26 mouse cellular contexts compared by ENCODE assay signal in genomic region chr9:60739126-60739525, GRCm38 (mm10). TPM values are rescaled to one million over a fixed set of nuclear protein-coding genes. Genes with fewer than 3 reads are reported as not detected.
A peak's percentile ranks its signal among the peaks of the same experiment; 100 is the strongest.
DNase-seq lines count a peak whose midpoint lies in the region; ATAC-seq and TF ChIP-seq lines count a peak whose summit lies in the region.
"Had no signal": no experiment of that assay in that cellular context is flagged by ENCODE, and none has a peak within 500 bp of the region (broad histone marks: within the 10 kb centered on the region; RNA-seq: fewer than 3 reads in every experiment).

No protein-coding gene starts in this region.

- H3K27me3 ChIP-seq in forebrain, embryonic 14.5 days (replicated peaks; ENCODE audit: control insufficient read depth, insufficient read depth, low read length) = no peaks in the 10 kb centered on the region
- H3K27me3 ChIP-seq in forebrain, embryonic 10.5 days (ENCODE audit: poor library complexity, severe bottlenecking) = no peaks in the 10 kb centered on the region
- H3K27me3 ChIP-seq in hindbrain, postnatal 0 days (ENCODE audit: insufficient read depth, low read length) = no peaks in the 10 kb centered on the region
- no peaks in the 10 kb centered on the region for H3K27me3 ChIP-seq in hindbrain, embryonic 16.5 days (replicated peaks; ENCODE audit: control insufficient read depth, insufficient read depth, low read length)
- H3K27me3 ChIP-seq: embryonic facial prominence, embryonic 12.5 days; embryonic facial prominence, embryonic 15.5 days; forebrain, embryonic 15.5 days; hindbrain, embryonic 12.5 days; hindbrain, embryonic 15.5 days had no signal

- H3K9me3 ChIP-seq in forebrain, embryonic 14.5 days (replicated peaks; ENCODE audit: control insufficient read depth, low read length) = no peaks in the 10 kb centered on the region
- peaks cover 10% of the 10 kb centered on the region; the same call in 1 of the 2 replicates for H3K9me3 ChIP-seq in forebrain, embryonic 10.5 days
- no peaks in the 10 kb centered on the region for H3K9me3 ChIP-seq in hindbrain, postnatal 0 days (ENCODE audit: low read length)
- H3K9me3 ChIP-seq in hindbrain, embryonic 16.5 days (ENCODE audit: control insufficient read depth, low read length) = peaks cover 2% of the 10 kb centered on the region; the same call in 1 of the 2 replicates
- H3K9me3 ChIP-seq: embryonic facial prominence, embryonic 12.5 days; embryonic facial prominence, embryonic 15.5 days; forebrain, embryonic 15.5 days; hindbrain, embryonic 12.5 days; hindbrain, embryonic 15.5 days had no signal

- no peaks in the 10 kb centered on the region for H3K4me1 ChIP-seq in forebrain, embryonic 14.5 days (ENCODE audit: control insufficient read depth, insufficient read depth, low read length)
- peaks cover 5% of the 10 kb centered on the region; the same call in 1 of the 2 replicates for H3K4me1 ChIP-seq in forebrain, embryonic 10.5 days
- H3K4me1 ChIP-seq in hindbrain, postnatal 0 days (ENCODE audit: insufficient read depth, low read length) = no peaks in the 10 kb centered on the region
- H3K4me1 ChIP-seq in hindbrain, embryonic 16.5 days (ENCODE audit: control insufficient read depth, insufficient read depth, low read depth, low read length) = no peaks in the 10 kb centered on the region
- H3K4me1 ChIP-seq: hindbrain, embryonic 15.5 days had no signal

- no peak for ATAC-seq in forebrain, embryonic 14.5 days
- ATAC-seq in hindbrain, postnatal 0 days = no peak
- ATAC-seq in hindbrain, embryonic 16.5 days = no peak
- ATAC-seq: CD4-positive, CD25-positive, alpha-beta regulatory T cell, adult 4 months; forebrain, embryonic 15.5 days; inflammation-experienced regulatory T-cells, adult 6 months; intestine, postnatal 0 days had no signal

- H3K36me3 ChIP-seq in forebrain, embryonic 14.5 days (ENCODE audit: control insufficient read depth, insufficient read depth, low read length) = no peaks in the 10 kb centered on the region
- H3K36me3 ChIP-seq in forebrain, embryonic 10.5 days (replicated peaks) = no peaks in the 10 kb centered on the region
- peaks cover 10% of the 10 kb centered on the region; the same call in 1 of the 2 replicates for H3K36me3 ChIP-seq in hindbrain, postnatal 0 days (ENCODE audit: insufficient read depth, low read length)
- H3K36me3 ChIP-seq in hindbrain, embryonic 16.5 days (ENCODE audit: control insufficient read depth, insufficient read depth, low read length) = peaks cover 14% of the 10 kb centered on the region

- TF ChIP-seq CTCF in hindbrain, postnatal 0 days (IDR thresholded peaks at IDR 0.05; ENCODE audit: low read depth) = no peak

- no peak overlapping the region for H3K4me2 ChIP-seq in forebrain, embryonic 14.5 days (ENCODE audit: low read length)
- H3K4me2 ChIP-seq in hindbrain, postnatal 0 days (ENCODE audit: low read depth, low read length) = no peak overlapping the region
- no peak overlapping the region for H3K4me2 ChIP-seq in hindbrain, embryonic 16.5 days (ENCODE audit: low read length)
- H3K4me2 ChIP-seq: embryonic facial prominence, embryonic 12.5 days; embryonic facial prominence, embryonic 15.5 days; forebrain, embryonic 15.5 days; heart, embryonic 11.5 days; hindbrain, embryonic 12.5 days; hindbrain, embryonic 15.5 days had no signal

- DNase-seq in forebrain, embryonic 14.5 days (ENCODE audit: low spot score) = peak; percentile 66
- no peak for DNase-seq in forebrain, embryonic 10.5 days (ENCODE audit: extremely low spot score, low spot score)
- peak; percentile 10 for DNase-seq in hindbrain, postnatal 0 days (ENCODE audit: low spot score)
- peak; percentile 35 to 51 for DNase-seq in right cerebral cortex, postnatal 10 days (ENCODE audit: low spot score in 2 of 2)
- DNase-seq in right cerebral cortex, postnatal 14 days = no peak
- DNase-seq in kidney, postnatal 4 days = no peak
- DNase-seq: adrenal gland, adult 2 months; adrenal gland, postnatal 14 days; cerebellum, adult 18-20 months; cerebellum, adult 9-11 months; gastrocnemius, adult 2 months; gastrocnemius, postnatal 14 days; heart, adult 11 months; kidney, adult 2 months had no signal

- 71% methylated on average over 5 of the region's 5 CpGs for WGBS in forebrain, embryonic 14.5 days
- WGBS in forebrain, embryonic 10.5 days = 94% methylated on average over 5 of the region's 5 CpGs
- 76% methylated on average over 5 of the region's 5 CpGs for WGBS in hindbrain, postnatal 0 days
- WGBS in hindbrain, embryonic 16.5 days = 77% methylated on average over 5 of the region's 5 CpGs

- H3K27ac ChIP-seq in forebrain, embryonic 14.5 days (ENCODE audit: low read depth, low read length) = no peak overlapping the region
- no peak overlapping the region for H3K27ac ChIP-seq in forebrain, embryonic 10.5 days
- H3K27ac ChIP-seq in hindbrain, postnatal 0 days = no peak overlapping the region
- no peak overlapping the region for H3K27ac ChIP-seq in hindbrain, embryonic 16.5 days (ENCODE audit: low read depth, low read length)
- H3K27ac ChIP-seq: embryonic facial prominence, embryonic 12.5 days; embryonic facial prominence, embryonic 15.5 days; forebrain, embryonic 15.5 days; gastrocnemius, adult 2 months; hindbrain, embryonic 12.5 days; hindbrain, embryonic 15.5 days had no signal

- no peak overlapping the region for H3K4me3 ChIP-seq in forebrain, embryonic 14.5 days (ENCODE audit: low read depth, low read length)
- no peak overlapping the region for H3K4me3 ChIP-seq in forebrain, embryonic 10.5 days
- H3K4me3 ChIP-seq in hindbrain, postnatal 0 days (ENCODE audit: low read length) = no peak overlapping the region
- no peak overlapping the region for H3K4me3 ChIP-seq in hindbrain, embryonic 16.5 days (ENCODE audit: low read length)
- H3K4me3 ChIP-seq: embryonic facial prominence, embryonic 12.5 days; embryonic facial prominence, embryonic 15.5 days; forebrain, embryonic 15.5 days; gastrocnemius, adult 2 months; hindbrain, embryonic 12.5 days; hindbrain, embryonic 15.5 days had no signal

- H3K9ac ChIP-seq in forebrain, embryonic 14.5 days (ENCODE audit: low read length) = no peak overlapping the region
- H3K9ac ChIP-seq in hindbrain, postnatal 0 days (replicated peaks; ENCODE audit: low read length) = no peak overlapping the region
- H3K9ac ChIP-seq in hindbrain, embryonic 16.5 days (ENCODE audit: low read depth, low read length) = no peak overlapping the region
- H3K9ac ChIP-seq: embryonic facial prominence, embryonic 12.5 days; embryonic facial prominence, embryonic 15.5 days; forebrain, embryonic 15.5 days; hindbrain, embryonic 12.5 days; hindbrain, embryonic 15.5 days had no signal

RNA-seq across cellular contexts. Expression of gene Larp6, which starts 26.3 kb away (rescaled TPM):
- 5.9 and 7.8 TPM in 2 replicates for polyA plus RNA-seq in forebrain, embryonic 14.5 days (2014; fragmentation: Nextera tagmentation; extraction: Ambion mirVana)
- 0.74 and 0.82 TPM in 2 replicates for polyA plus RNA-seq in forebrain, embryonic 10.5 days (2016; fragmentation: Nextera tagmentation; extraction: Ambion mirVana)
- 33.4 and 38.2 TPM in 2 replicates for total RNA-seq in hindbrain, postnatal 0 days (2014; rRNA removed)
- 23.8 and 26.0 TPM in 2 replicates for polyA plus RNA-seq in hindbrain, postnatal 0 days (2015; fragmentation: Nextera tagmentation; extraction: Ambion mirVana)
- polyA plus RNA-seq in hindbrain, embryonic 16.5 days (2015; fragmentation: Nextera tagmentation; extraction: Ambion mirVana) = 23.3 and 25.2 TPM in 2 replicates
- total RNA-seq: common myeloid progenitor, adult 5-6 weeks; MEL had no signal
- polyA plus RNA-seq: CD4-positive, CD25-positive, alpha-beta regulatory T cell, adult 4 months; inflammation-experienced regulatory T-cells, adult 6 months had no signal

RNA-seq across cellular contexts. Expression of gene Lrrc49, which starts 51.2 kb away (rescaled TPM):
- polyA plus RNA-seq in forebrain, embryonic 14.5 days (2014; fragmentation: Nextera tagmentation; extraction: Ambion mirVana) = 72.3 and 78.7 TPM in 2 replicates
- polyA plus RNA-seq in forebrain, embryonic 10.5 days (2016; fragmentation: Nextera tagmentation; extraction: Ambion mirVana) = 29.7 and 31.7 TPM in 2 replicates
- total RNA-seq in hindbrain, postnatal 0 days (2014; rRNA removed) = 48.6 and 50.0 TPM in 2 replicates
- polyA plus RNA-seq in hindbrain, postnatal 0 days (2015; fragmentation: Nextera tagmentation; extraction: Ambion mirVana) = 71.1 and 71.9 TPM in 2 replicates
- polyA plus RNA-seq in hindbrain, embryonic 16.5 days (2015; fragmentation: Nextera tagmentation; extraction: Ambion mirVana) = 78.3 and 81.4 TPM in 2 replicates

RNA-seq across cellular contexts. Expression of gene Uaca, which starts 55.2 kb away (rescaled TPM):
- polyA plus RNA-seq in forebrain, embryonic 14.5 days (2014; fragmentation: Nextera tagmentation; extraction: Ambion mirVana) = 12.5 and 13.5 TPM in 2 replicates
- polyA plus RNA-seq in forebrain, embryonic 10.5 days (2016; fragmentation: Nextera tagmentation; extraction: Ambion mirVana) = 32.5 and 33.1 TPM in 2 replicates
- 5.8 and 7.4 TPM in 2 replicates for total RNA-seq in hindbrain, postnatal 0 days (2014; rRNA removed)
- polyA plus RNA-seq in hindbrain, postnatal 0 days (2015; fragmentation: Nextera tagmentation; extraction: Ambion mirVana) = 13.3 and 13.5 TPM in 2 replicates
- polyA plus RNA-seq in hindbrain, embryonic 16.5 days (2015; fragmentation: Nextera tagmentation; extraction: Ambion mirVana) = 15.8 and 22.2 TPM in 2 replicates
- polyA plus RNA-seq: CD4-positive, CD25-positive, alpha-beta regulatory T cell, adult 4 months had no signal

Comparison
In these comparisons a context has a peak if more than half of its experiments do, and no peak if none do; other contexts are left out.
1. DNase-seq: peak in forebrain, embryonic 14.5 days (single experiment), hindbrain, postnatal 0 days (single experiment) and right cerebral cortex, postnatal 10 days (2 of 2); none in forebrain, embryonic 10.5 days (single experiment), right cerebral cortex, postnatal 14 days (single experiment) and kidney, postnatal 4 days (0 of 2).